Mouse (Mus musculus): ENCODE data around the gene RPS10-NUDT3.
A peak's percentile ranks its signal among the peaks of the same experiment; 100 is the strongest.

- no peak for TF ChIP-seq EP300 (optimal IDR thresholded peaks at IDR 0.05)
- TF ChIP-seq CTCF (IDR thresholded peaks at IDR 0.05; ENCODE audit: low read depth): peak; percentile 31; the same call in 1 of the 2 replicates
Measured at GRCm38 (mm10) chr17:27557181-27557926, 77.7 kb downstream of the RPS10-NUDT3 start.

Data from stomach, postnatal 0 days (tissue).